8 mouse cellular contexts compared by ENCODE assay signal in the genomic region with DNA sequence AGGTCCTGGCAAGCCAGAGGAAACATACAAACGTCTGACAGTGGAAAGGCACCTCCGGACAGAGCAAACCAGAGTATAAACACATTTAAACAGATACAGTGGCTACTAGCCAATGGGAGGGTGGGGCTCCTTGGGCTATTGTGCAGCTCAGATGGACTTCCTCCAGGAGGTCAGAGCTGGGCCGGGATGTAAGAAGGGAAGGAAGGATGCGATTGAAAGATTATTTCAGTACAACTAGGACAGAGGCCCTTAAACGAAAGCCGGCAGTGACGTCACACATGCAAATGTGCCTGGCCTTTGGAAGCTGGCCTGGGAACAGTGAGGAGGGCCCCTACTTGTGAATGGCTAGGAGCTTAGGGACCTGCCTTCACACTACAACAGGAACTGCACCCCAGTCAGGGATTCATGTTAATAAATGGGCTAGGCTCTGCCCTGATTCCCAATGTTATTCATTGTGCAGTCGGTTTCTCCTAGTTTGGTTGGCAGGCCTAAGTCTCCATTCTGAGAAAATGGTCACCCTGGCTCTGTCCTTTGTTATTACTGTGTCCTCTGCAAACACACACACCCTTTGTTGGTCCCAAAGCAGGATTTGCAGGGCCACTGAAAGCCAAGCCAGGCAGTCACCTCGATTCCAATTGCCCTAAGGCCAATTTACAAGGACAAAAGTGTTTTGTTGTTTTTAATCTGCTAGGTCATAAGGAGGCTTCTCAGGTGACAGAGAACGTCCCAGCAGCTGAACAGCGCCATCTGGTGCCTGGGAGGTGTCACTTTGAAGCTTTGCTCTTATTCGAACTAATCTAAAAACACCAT. TPM values are rescaled to one million over a fixed set of nuclear protein-coding genes. Genes with fewer than 3 reads are reported as not detected.
DNase-seq lines count a peak whose midpoint lies in the region; ATAC-seq and TF ChIP-seq lines count a peak whose summit lies in the region.

No protein-coding gene starts in this region.

- ATAC-seq in heart, embryonic 14.5 days (ENCODE audit: insufficient number of reproducible peaks, insufficient read depth, low FRiP score, low read depth) = peak; percentile 86
- peak; percentile 70 for ATAC-seq in liver, postnatal 0 days

- peaks cover 8% of the 10 kb centered on the region; the same call in 1 of the 2 replicates for H3K4me1 ChIP-seq in brown adipose tissue, adult 24 weeks (ENCODE audit: control insufficient read depth, insufficient read depth, insufficient read length, low read length)
- peaks cover 4 to 5% of the 10 kb centered on the region in 2 experiments for H3K4me1 ChIP-seq in heart, embryonic 14.5 days (ENCODE audit: control insufficient read depth in 2 of 2, insufficient read depth in 2 of 2, low read length in 2 of 2)
- peaks cover 4% of the 10 kb centered on the region for H3K4me1 ChIP-seq in liver, postnatal 0 days (ENCODE audit: insufficient read depth)

- peak; percentile 43 for TF ChIP-seq EP300 in liver, postnatal 0 days (IDR thresholded peaks at IDR 0.05; ENCODE audit: low read depth)

- H3K9ac ChIP-seq in heart, embryonic 14.5 days (ENCODE audit: low read length) = peak overlapping the region; percentile 38; the same call in 1 of the 2 replicates
- no peak overlapping the region for H3K9ac ChIP-seq in liver, postnatal 0 days (replicated peaks)

- H3K27ac ChIP-seq in brown adipose tissue, adult 24 weeks (replicated peaks; ENCODE audit: low read depth, low read length) = peak overlapping the region; percentile 99
- peak overlapping the region; percentile 82 to 87 for H3K27ac ChIP-seq in heart, embryonic 14.5 days (replicated peaks in 1 of 2; ENCODE audit: control insufficient read depth in 1 of 2, insufficient read depth in 1 of 2, low read depth in 2 of 2, low read length in 2 of 2)
- H3K27ac ChIP-seq in liver, postnatal 0 days (ENCODE audit: low read depth) = peak overlapping the region; percentile 64

- TF ChIP-seq CTCF in liver, postnatal 0 days (IDR thresholded peaks at IDR 0.05; ENCODE audit: low read depth) = peak; percentile 83

- WGBS in heart, embryonic 14.5 days = 22% methylated on average over 12 of the region's 12 CpGs
- WGBS in liver, postnatal 0 days (ENCODE audit: insufficient replicate concordance) = 36% methylated on average over 12 of the region's 12 CpGs

- peak overlapping the region; percentile 37 for H3K4me3 ChIP-seq in brown adipose tissue, adult 24 weeks (ENCODE audit: insufficient read depth, low read depth, low read length)
- no peak overlapping the region; a peak in 1 of 4 replicates for H3K4me3 ChIP-seq in heart, embryonic 14.5 days (ENCODE audit: control insufficient read depth in 1 of 2, insufficient read depth in 1 of 2, low read depth in 1 of 2, low read length in 2 of 2)
- no peak overlapping the region for H3K4me3 ChIP-seq in liver, postnatal 0 days (ENCODE audit: low read depth, low read length)

- peak; percentile 20 for DNase-seq in MEL-GATA-1-ER (ENCODE audit: extremely low read depth, low read depth)
- peak; percentile 56 for DNase-seq in fat pad, adult 2 months (ENCODE audit: extremely low read depth, low read depth, low spot score)
- DNase-seq in kidney, postnatal 10 days = peak; percentile 90
- peak; percentile 73 for DNase-seq in liver, postnatal 0 days
- DNase-seq in ovary, postnatal 10 days (ENCODE audit: low spot score) = peak; percentile 44
- DNase-seq in natural killer cell, adult 2 months (ENCODE audit: low spot score in 2 of 2) = no peak

- no peaks in the 10 kb centered on the region for H3K36me3 ChIP-seq in heart, embryonic 14.5 days (ENCODE audit: control insufficient read depth, insufficient read depth, low read length)
- no peaks in the 10 kb centered on the region for H3K36me3 ChIP-seq in liver, postnatal 0 days (replicated peaks; ENCODE audit: insufficient read depth, low read length)

- no peaks in the 10 kb centered on the region for H3K27me3 ChIP-seq in heart, embryonic 14.5 days (ENCODE audit: control insufficient read depth, insufficient read depth, low read length)
- H3K27me3 ChIP-seq in liver, postnatal 0 days (ENCODE audit: insufficient read depth, low read length) = no peaks in the 10 kb centered on the region

- peak overlapping the region; percentile 32 for H3K4me2 ChIP-seq in heart, embryonic 14.5 days (ENCODE audit: low read length)
- no peak overlapping the region for H3K4me2 ChIP-seq in liver, postnatal 0 days (ENCODE audit: low read depth, low read length)

- no peaks in the 10 kb centered on the region for H3K9me3 ChIP-seq in heart, embryonic 14.5 days (ENCODE audit: control insufficient read depth, low read length)
- H3K9me3 ChIP-seq in liver, postnatal 0 days (ENCODE audit: low read length) = no peaks in the 10 kb centered on the region

RNA-seq across cellular contexts. Expression of gene Fermt2, which starts 9.9 kb away (rescaled TPM):
- 69.7 and 110 TPM in 2 replicates for polyA plus RNA-seq in brown adipose tissue, adult 24 weeks (2012; ENCODE audit: insufficient read depth, insufficient read length, missing spikeins)
- 228 and 235 TPM in 2 replicates for polyA plus RNA-seq in heart, embryonic 14.5 days (2014; fragmentation: Nextera tagmentation; extraction: Ambion mirVana)
- polyA plus RNA-seq in liver, postnatal 0 days (2015; fragmentation: Nextera tagmentation; extraction: Ambion mirVana) = 76.8 and 90.8 TPM in 2 replicates

Comparison
In these comparisons a context has a peak if more than half of its experiments do, and no peak if none do; other contexts are left out.
1. DNase-seq: peak in MEL-GATA-1-ER (single experiment), fat pad, adult 2 months (single experiment), kidney, postnatal 10 days (single experiment), liver, postnatal 0 days (single experiment) and ovary, postnatal 10 days (single experiment); none in natural killer cell, adult 2 months (0 of 2).
2. Peak in every context shown above with its lines, with median percentiles within 50 percentile points of each other: H3K27ac ChIP-seq.